Mouse (Mus musculus) lung, postnatal 0 days (tissue): ENCODE measurements around the gene Naa10. TPM values are rescaled to one million over a fixed set of nuclear protein-coding genes. Genes with fewer than 3 reads are reported as not detected.

Source experiments
- ATAC-seq: fragments of 200-750 bp; cut with Nextera tagmentation; 2 replicates; pipeline ENCODE4 v1.8.0; 2017; ENCODE audit warnings: moderate library complexity
- DNase-seq: peaks from one replicate; pipeline ENCODE4 v3.0.0-alpha.2; 2016; ENCODE audit warnings: low spot score
- H3K27ac ChIP-seq: fragments of 300-500 bp; sonication (generic); 2 replicates; pipeline ENCODE4 v1.5.1; 2014; ENCODE audit warnings: antibody characterized with exemption, mild to moderate bottlenecking, low read length, mixed read lengths
- H3K27me3 ChIP-seq: fragments of 300-500 bp; sonication (generic); replicated peaks from 2 replicates; pipeline ENCODE4 v1.6.1; 2014; ENCODE audit warnings: low read length, mixed read lengths; ENCODE audit not compliant: insufficient read depth
- H3K36me3 ChIP-seq: fragments of 300-500 bp; sonication (generic); 2 replicates; pipeline ENCODE4 v1.6.1; 2014; ENCODE audit warnings: low read length, mixed read lengths; ENCODE audit not compliant: insufficient read depth
- H3K4me1 ChIP-seq: fragments of 300-500 bp; sonication (generic); 2 replicates; pipeline ENCODE4 v1.6.1; 2014; ENCODE audit warnings: antibody characterized with exemption, low read depth, low read length, mixed read lengths; ENCODE audit not compliant: insufficient read depth
- H3K4me2 ChIP-seq: fragments of 300-500 bp; sonication (generic); replicated peaks from 2 replicates; pipeline ENCODE4 v1.6.1; 2014; ENCODE audit warnings: low read depth, mild to moderate bottlenecking, low read length, moderate library complexity, mixed read lengths
- H3K4me3 ChIP-seq: fragments of 300-500 bp; sonication (generic); 2 replicates; pipeline ENCODE4 v1.5.1; 2014; ENCODE audit warnings: low read depth, low read length
- H3K9ac ChIP-seq: fragments of 300-500 bp; sonication (generic); replicated peaks from 2 replicates; pipeline ENCODE4 v1.6.1; 2014; ENCODE audit warnings: low read depth, mild to moderate bottlenecking
- H3K9me3 ChIP-seq: fragments of 300-500 bp; sonication (generic); 2 replicates; pipeline ENCODE4 v1.6.1; 2016; ENCODE audit warnings: low read length, mixed read lengths
- CTCF ChIP-seq: IDR thresholded peaks from 2 replicates; pipeline ENCODE4 v1.5.1; 2016; ENCODE audit warnings: antibody characterized with exemption, mild to moderate bottlenecking
- EP300 ChIP-seq: IDR thresholded peaks from 2 replicates; pipeline ENCODE4 v1.6.1; 2016; ENCODE audit warnings: antibody characterized with exemption, mild to moderate bottlenecking, control low read depth
- WGBS: fragments of 180-500 bp; shearing (Covaris S2); extraction: QIAGEN DNeasy Blood & Tissue Kit; methylation state at CpG from one replicate; pipeline ENCODE4 v1.1.7; 2014; 5-methylcytosine and 5-hydroxymethylcytosine counted together
- polyA plus RNA-seq: library from polyadenylated mRNA; unstranded; fragments of >200 nt; fragmentation: Nextera tagmentation; extraction: Ambion mirVana; gene quantifications from 2 replicates; pipeline ENCODE4 v1.2.1, GENCODE M21; 2015

The Naa10 gene
- 54.6 and 55.3 TPM in 2 replicates for polyA plus RNA-seq

DNA sequence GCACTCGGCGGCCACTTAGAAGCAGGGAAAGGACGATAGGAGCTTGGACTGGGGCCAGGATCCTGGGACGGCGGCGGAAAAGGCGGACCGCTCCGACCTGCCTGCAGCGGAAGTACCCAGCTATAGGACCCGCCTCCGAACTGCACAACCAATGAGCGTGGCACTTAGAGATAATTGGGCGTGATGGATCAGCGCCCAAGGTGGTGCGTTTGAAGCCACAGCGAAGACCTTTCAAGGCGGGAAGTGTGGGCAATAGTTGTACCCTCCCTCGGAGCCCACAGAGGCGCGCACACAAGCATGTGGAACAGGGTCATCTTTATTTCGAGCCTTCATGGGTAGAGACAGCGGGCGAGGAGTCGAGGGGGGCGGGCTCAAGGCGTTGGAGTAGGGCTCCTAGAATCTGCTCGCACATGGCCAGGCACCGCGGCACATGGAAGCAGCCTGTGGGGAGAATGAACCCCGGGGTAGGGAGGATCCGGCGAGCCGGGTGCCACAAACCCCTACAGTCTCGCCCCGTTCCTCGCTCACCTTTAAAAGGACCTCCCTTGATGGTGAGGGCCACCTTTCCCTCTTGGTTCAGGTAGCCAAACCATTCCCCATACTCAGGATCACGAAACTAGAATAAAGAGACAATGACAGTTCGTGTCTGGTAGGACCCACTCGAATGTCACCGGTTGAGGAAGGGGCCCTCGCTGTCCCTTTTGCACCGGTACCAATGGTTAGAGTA lies at the start of gene Naa10, which contains the start of gene Arhgap4:
Gene Naa10, minus strand, starts transcription at position 122 of the 727 bp plus-strand sequence.
Gene Arhgap4, minus strand, starts transcription at position 48 of the 727 bp plus-strand sequence.
- Histone ChIP-seq H3K27me3 (no peaks in the 10 kb centered on the region), H3K9ac (peak within 1 kb of the TSS; percentile 43; the same call in 1 of the 2 replicates), H3K36me3 (no peaks in the 10 kb centered on the region), H3K27ac (0 out of 2 replicates have a peak within 1 kb of the TSS, but pooled peaks have one; percentile 51), H3K4me2 (peak within 1 kb of the TSS; percentile 57), H3K4me3 (peak within 1 kb of the TSS; percentile 47), H3K9me3 (no peaks in the 10 kb centered on the region), H3K4me1 (no peaks in the 10 kb centered on the region)
- TF ChIP-seq CTCF (no peak), EP300 (no peak)
- WGBS: 11% methylated on average over 42 of the region's 43 CpGs
- peak; percentile 92 for DNase-seq
- ATAC-seq: peak; percentile 98

DNA sequence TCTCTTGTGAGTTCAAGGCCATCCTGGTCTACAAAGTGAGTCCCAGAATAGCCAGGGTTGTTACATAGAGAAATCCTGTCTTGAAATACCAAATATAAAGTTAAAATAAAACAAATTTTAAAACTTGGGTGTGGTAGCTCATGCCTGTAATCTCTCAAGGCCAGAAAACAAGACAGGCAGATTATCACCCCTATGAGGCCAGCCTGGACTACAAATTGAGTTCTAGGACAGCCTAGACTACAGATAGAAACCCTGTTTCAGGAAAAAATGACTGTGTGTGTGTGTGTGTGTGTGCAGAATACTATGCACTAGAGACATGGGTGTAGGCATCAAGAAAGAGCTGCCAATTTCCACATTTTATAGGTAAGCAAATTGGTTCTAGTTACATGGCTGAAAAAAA lies 49.0 kb upstream of the Naa10 start:
- Histone ChIP-seq H3K4me3 (no peak overlapping the region), H3K4me1 (no peaks in the 10 kb centered on the region), H3K9me3 (no peaks in the 10 kb centered on the region), H3K27me3 (no peaks in the 10 kb centered on the region), H3K36me3 (no peaks in the 10 kb centered on the region), H3K9ac (no peak overlapping the region), H3K27ac (no peak overlapping the region), H3K4me2 (no peak overlapping the region)
- no peak for ATAC-seq
- no peak for DNase-seq
- TF ChIP-seq EP300 (no peak), CTCF (no peak)

DNA sequence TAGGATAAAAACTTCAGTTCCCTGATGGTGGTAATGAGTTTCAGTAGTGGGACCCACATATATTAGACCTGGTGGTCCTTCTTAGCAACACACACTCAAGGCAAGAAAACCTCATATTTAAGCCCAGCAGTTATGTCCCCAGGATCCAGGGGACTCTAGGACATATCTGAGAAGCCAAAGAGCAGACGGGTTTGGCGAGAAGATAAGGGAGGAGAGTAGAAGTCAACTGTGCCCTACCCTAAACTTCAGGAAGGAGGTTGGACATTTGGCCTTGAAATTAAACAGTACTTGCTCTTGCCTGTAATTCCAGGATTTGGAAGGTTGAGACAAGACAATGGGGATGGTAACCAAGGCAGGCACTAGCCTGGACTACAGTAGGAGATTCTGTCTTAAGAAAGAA lies 48.0 kb upstream of the Naa10 start:
- WGBS: 84% methylated on average over 2 of the region's 2 CpGs

DNA sequence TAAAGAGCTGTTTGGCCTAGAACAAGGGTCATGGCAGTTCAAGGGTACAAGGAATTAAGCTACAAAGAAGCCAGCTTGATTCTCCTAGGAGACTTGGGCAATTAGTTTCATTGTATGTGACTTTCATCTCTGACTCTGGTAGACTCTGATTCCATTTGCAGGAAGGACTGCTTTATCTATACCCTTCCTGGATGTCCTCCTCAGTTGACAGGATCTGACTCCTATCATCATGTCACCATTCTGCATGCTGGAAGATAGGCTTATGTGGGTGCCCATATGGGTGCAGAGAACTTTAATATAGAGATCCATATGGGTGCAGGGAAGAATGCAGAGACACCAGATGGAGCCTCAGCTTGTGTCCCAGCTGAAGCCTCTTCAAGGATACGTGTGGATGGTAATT lies 47.4 kb upstream of the Naa10 start:
- 81% methylated on average over 1 of the region's 1 CpGs for WGBS
- Histone ChIP-seq H3K36me3 (no peaks in the 10 kb centered on the region), H3K27ac (no peak overlapping the region), H3K4me2 (no peak overlapping the region), H3K9ac (no peak overlapping the region), H3K9me3 (no peaks in the 10 kb centered on the region), H3K27me3 (no peaks in the 10 kb centered on the region), H3K4me3 (no peak overlapping the region), H3K4me1 (no peaks in the 10 kb centered on the region; the same call in 1 of the 2 replicates)
- TF ChIP-seq CTCF (no peak), EP300 (no peak)
- ATAC-seq: no peak
- DNase-seq: no peak

More for the DNA sequence above, 48.0 kb upstream of the Naa10 start:
- DNase-seq: no peak
- no peak overlapping the region for H3K9ac ChIP-seq
- no peak overlapping the region for H3K4me3 ChIP-seq
- no peak for ATAC-seq
- H3K9me3 ChIP-seq: no peaks in the 10 kb centered on the region
- no peak overlapping the region for H3K4me2 ChIP-seq
- no peaks in the 10 kb centered on the region for H3K27me3 ChIP-seq
- H3K27ac ChIP-seq: no peak overlapping the region
- no peaks in the 10 kb centered on the region for H3K4me1 ChIP-seq
- TF ChIP-seq CTCF (no peak), EP300 (no peak)
- no peaks in the 10 kb centered on the region for H3K36me3 ChIP-seq

DNA sequence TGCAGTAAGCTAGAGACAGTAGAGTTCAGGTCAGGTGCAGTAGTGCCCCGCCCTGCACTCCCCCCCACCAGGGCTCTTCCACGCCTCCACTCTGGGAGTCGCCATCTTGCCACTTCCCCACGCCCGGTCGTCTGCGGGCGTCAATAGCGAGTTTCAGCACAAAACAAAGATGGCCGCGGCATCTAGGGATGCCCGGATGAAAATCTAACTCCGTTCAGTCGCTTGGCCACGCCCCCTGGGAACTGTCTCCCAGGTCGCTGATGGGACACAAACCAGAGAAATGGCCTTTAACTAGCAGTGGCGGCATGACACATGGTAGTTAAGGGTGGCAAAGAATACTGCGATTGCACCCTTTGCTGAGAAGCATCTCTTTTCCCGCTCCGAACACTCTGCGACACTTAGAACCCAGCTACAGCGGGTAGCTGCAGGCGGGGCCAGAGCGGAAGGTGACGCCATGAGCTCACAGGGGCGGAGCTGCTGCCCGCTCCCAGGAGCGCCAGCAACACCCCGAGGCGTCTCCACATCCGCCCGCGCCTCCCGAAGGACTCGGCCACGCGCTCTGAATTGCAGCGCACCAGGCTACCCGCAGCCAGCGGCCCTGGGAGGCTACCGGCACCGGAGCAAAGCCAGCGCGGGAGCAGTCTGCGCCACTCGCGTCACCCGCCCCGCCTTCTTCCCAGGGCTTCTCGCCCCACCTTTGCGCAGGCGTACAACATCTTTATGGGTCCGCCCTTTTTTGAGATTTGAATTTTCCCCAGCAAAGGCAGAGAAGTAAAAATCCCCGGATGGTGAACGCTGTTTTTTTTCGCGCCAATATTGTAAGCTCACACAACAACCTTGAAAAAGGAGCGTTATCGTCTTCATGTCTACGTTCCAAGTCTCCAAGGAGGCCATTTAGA lies 45.7 kb upstream of the Naa10 start:
- H3K27ac ChIP-seq: peak overlapping the region; percentile 97
- ATAC-seq (peak; percentile 86), DNase-seq (peak; percentile 95)
- H3K9ac ChIP-seq: peak overlapping the region; percentile 55
- no peaks in the 10 kb centered on the region for H3K36me3 ChIP-seq
- H3K4me3 ChIP-seq: peak overlapping the region; percentile 60
- H3K9me3 ChIP-seq: no peaks in the 10 kb centered on the region
- H3K4me1 ChIP-seq: no peaks in the 10 kb centered on the region; the same call in 1 of the 2 replicates
- 12% methylated on average over 54 of the region's 60 CpGs for WGBS
- peak; percentile 16; the same call in 1 of the 2 replicates for TF ChIP-seq EP300
- TF ChIP-seq CTCF: no peak
- no peaks in the 10 kb centered on the region for H3K27me3 ChIP-seq
- peak overlapping the region; percentile 48 for H3K4me2 ChIP-seq
